Mouse (Mus musculus) frontal cortex, postnatal 36 days (tissue): ENCODE measurements around the gene Bicd2.

Experiments used
- DNase-seq, 2 experiments: peaks; one replicate each; pipeline ENCODE4 v3.0.0; 2022; ENCODE audit warnings: low spot score in 2 of 2

Bicd2 gene

DNA sequence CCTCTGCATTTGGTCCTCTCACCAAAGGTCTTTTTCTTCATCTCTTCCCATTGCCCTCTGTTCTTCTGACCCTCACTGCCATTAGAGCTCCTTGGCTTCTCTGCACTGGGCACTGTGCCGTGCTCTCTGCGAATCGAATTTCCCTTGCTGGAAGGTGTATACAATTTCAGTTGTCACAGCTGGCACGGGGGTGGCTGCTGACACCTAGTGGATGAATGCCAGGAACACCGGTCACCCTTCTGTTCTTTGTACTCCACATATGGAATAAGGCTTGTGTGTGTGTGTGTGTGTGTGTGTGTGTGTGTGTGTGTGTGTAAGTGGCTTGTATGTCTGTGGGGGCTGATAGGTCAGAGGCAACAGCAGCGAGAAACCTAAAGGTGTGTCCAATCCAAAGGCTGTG lies 58.8 kb downstream of the Bicd2 start:
- peak in 1 of 2 experiments; percentile 42 for DNase-seq

DNA sequence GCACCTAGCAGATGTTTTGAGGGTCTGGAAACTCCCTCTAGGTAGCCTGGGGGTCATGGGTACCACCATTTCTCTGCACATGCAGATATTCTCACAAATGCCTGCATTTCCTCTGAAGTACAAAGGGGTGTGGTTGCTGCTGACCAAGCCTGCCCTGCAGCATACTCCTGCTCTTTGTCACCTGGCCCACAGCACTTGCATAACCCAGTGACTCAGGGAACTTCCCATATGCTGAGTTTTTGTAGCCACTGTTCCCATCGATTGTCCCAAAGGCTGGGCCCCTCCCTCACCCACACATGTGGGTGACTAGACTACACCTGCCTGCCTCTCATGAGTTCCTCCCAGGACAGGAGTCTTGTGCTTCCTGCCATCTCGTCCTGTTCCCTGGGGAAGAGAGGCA lies 61.2 kb downstream of the Bicd2 start:
- no peak for DNase-seq

DNA sequence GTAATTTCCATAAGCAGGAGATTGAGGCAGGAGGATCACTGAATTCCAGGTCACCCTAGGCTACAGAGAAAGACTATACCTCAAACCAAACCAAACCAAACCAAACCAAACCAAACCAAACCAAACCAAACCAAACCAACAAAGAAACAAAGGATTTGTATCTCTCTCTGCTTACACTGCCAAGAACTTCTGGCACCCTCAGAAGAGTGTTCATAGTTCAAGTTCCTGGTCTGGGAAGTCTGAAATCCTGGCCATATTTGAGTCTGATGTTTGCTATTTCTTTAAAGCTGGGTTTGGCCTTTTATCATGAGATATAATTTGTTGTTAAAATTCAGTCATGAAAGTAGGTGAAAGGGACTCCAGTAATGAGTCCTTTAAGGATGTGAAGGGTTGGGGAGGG lies 66.4 kb downstream of the Bicd2 start:
- no peak for DNase-seq

DNA sequence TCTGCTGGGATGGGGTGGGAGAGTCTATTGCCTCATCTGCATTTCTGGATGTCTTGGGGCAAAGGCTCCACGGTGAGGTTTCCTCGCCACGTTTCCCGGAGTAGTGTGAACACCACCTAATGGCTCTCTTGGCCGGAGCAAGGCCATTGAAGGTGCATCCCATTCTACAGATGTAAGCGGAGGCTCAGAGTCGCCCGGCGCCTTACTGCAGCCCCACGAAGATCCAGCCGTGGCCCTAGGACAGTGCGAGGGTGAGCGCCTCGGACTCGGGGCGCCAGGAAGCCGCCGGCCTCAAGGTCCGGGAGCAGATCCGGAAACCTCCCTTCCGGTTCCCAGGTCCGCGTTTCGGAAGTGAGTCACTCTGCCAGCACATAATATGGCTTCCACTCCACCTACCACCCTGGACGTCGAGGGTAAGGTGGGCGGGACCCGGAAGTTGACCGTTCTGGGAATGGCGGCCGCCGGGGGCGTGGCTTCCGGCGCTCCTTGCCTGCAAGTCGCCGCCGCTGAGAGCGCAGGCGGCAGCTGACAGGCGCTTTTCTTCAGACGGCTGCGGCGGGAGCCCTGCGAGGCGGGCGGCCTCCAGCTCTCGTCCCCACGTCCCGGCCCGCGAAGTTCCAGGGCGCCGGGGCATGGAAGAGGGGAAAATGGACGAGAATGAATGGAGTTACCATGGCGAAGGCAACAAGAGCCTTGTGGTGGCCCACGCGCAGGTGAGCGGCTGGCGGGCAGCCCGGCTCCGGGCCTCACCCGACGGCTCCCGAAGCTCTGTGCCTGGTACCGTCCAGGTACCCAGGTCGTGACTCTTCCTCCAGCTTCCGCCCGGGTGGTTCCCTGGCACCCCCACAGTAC lies 79.6 kb downstream of the Bicd2 start, which contains the start of gene Ippk:
TSS of gene Ippk (plus strand) at position 496 of the 852 bp plus-strand sequence.
- DNase-seq, result peak; percentile 97 to 99

DNA sequence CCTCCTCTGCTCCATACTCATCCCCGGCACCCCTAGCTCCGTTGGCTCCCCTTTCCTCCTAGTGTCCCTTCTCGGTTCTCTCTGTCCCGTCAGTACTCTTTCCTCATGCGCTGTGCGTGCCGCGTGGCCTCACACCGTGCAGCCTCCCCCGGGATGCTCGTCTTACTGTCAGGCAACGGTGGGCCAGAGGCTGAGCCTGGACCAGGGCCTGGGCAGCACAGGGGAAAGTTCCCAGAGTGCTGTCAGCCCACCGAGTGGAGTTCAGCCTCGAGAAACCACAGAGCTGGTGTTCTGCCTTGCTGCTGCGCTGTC lies 80.2 kb downstream of the Bicd2 start:
- no peak for DNase-seq

DNA sequence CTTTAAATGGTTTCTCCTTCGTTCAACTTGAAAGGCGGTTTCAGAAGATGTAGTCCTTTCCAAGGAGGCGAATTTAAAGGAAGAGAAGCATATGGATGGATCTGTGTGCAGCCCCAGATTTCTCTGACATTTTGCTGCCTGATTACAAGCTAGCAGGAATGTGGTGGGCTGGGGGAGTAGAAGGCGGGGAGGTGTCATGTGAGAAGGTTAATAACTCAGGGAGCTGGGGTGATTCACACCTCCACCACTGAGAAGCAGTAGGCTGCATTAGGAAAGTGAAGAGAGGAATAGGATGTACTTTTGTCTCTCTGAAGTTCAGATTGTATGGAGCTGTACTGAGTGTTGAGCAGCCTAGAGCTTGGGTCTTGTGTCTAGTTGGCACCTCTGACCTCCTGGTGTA lies 80.6 kb downstream of the Bicd2 start:
- DNase-seq, result no peak

DNA sequence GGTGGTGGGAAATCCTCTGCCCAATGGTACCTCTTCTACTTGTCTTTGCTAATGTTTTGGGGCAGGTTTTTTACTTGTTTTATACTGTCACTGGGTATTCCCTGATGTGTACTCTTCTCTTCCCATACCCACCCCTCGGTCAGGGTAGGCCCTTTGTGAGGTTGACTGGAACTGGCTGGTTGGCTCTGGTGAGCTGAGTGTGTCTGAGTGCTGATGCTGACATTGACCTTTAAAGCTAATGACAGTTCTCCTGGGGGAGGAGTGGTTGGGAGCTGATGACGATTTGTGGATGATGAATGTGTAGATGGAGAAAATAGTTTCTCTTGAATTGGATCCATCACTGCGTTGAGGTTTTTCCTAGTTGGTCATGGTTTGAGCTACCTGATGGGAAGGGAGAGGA lies 85.4 kb downstream of the Bicd2 start:
- DNase-seq, result no peak

DNA sequence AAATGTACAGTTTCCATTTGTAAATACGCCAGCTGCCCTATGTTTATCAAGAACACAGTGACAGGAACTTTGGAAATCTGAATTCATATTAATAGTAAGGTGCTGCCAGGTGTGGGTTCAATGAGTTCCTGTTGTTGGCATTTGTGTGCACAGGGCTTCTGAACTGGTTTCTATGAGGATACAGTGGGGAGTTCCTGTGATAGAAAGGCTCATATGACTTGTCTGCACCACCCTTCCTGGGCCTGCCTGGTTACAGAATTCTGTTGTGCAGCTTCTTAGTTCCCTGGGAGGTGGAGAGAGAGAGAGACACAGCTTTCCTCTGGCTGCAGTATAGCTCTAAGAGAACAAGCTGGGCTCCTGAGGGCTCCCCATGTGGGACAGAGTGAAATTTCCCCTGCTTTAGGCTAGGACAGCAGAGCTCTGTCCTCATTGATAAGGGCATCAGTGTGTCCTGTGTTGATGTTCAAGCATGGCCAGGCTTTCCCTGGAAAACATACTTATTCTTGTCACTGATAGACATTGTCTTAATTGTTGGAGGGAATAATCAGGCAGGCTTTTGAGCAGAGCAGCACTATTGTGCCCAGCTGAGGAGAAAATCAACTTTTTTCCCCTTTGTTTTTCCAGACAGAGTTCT lies 86.8 kb downstream of the Bicd2 start:
- DNase-seq, result no peak

DNA sequence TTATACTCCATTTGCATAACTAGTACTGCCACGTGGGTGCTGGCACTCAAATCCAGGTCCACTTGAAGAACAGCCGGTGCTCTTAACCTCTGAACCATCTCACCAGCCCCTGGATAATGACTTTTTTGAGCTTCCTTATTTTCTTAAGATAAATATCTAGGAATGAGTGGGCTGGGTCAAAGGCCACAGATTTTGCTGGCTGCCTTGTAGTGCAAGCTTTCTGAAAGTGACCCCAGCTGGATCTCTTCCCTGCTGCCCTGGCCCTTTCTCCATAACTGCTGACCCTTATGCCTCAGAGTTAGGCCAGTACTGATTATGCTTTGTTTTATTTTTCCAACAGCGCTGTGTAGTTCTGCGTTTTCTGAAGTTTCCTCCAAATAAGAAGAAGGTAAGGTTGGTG lies 89.1 kb downstream of the Bicd2 start:
- no peak for DNase-seq

DNA sequence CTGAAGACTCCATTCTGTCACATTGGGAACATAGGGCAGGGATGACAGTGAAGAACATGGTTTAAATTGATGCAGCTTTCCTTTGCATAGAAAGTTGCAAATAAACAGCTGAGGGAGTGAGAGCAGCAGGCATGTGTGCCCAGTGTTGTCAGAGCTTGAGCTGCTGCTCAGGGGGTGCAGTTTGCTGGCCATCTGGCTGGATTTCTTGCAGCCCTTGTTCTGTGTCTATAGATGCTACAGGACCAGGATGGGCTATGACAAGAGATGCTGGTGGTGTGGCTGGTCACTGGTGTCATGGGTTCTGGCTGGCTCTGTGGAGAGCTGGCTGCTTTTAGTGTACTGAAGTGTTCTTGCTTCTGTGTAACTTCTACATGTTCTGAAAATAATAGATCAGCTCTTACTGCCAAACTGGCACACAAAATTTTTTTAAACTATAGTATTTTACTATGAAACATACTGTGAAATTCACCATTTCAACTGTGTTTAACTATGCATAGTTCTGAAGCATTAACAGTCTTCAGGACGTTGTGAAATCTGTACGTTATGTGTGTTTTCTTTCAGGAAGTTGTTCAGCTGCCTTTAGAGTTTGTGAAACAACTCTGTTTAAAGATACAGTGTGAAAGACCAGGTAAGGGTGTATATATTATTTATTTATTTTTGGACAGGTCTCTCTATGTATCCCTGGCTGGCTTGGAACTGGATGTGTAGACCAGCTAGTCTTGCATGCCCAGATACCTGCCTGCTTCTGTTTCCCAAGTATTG lies 92.1 kb downstream of the Bicd2 start:
- no peak for DNase-seq

DNA sequence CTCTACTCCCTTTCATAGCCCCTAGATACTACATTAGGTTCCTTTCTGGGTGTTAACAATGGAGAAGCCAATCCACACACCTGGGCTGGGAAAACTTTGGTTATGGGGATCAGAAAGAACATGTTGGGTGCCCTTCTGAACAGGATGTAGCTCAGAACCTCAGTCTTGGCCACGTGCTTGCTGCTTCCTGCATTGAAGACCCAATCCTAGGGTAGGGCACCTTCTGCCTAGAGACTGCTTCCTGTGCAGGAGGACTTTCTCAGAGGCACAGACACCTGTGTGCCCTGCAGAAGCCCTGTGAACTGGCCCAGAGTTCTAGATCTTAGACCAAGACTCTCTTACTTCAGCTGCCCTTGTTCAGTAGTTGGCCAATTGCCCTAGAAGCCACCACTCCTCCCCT lies 94.4 kb downstream of the Bicd2 start:
- no peak for DNase-seq

DNA sequence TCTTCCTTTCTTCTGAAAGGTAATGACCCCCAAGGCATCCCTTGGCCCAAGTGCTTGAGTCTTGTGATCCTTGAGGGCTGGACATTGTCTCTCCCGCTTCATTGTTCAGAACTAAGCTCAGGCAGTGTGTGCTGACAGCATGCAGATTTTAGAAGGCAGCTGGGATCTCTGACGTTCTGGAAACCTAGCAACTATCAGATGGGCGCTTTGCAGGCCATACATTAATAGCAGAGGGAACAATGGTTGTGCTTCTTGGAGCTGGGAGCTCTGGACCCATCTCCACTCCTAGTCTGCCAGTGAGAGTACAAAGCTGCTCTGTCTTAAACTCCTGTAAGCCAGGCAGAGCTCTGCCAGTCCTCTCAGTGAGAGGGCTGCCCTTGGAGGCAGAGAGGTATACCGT lies 94.8 kb downstream of the Bicd2 start:
- DNase-seq, result peak in 1 of 2 experiments; percentile 18
